Comparison of ENCODE assay signal across 7 mouse cellular contexts in the genomic region with DNA sequence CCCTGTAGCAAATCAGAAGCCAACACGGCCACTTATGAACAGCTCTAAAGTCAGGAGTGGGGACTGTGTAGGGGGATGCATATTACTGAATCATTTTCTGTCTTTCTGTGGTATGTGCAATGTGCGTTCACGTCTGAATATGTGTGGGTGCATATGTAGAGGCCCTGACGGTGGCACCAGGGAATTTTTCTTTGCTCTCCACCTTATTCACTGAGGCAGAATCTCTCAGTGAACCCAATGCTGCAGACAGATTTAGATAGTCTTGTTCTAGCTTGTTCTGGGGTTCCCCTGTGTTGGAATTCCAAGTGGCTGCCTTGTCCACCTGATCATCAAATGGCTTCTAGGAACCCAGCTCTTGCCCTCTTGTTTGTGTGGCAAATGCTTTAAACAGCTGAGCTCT. TPM values are rescaled to one million over a fixed set of nuclear protein-coding genes. Genes with fewer than 3 reads are reported as not detected.
A peak's percentile ranks its signal among the peaks of the same experiment; 100 is the strongest.
DNase-seq lines count a peak whose midpoint lies in the region; ATAC-seq and TF ChIP-seq lines count a peak whose summit lies in the region.

No protein-coding gene starts in this region.

- no peaks in the 10 kb centered on the region for H3K27me3 ChIP-seq in hindbrain, postnatal 0 days (ENCODE audit: insufficient read depth, low read length)
- H3K27me3 ChIP-seq in neural tube, embryonic 13.5 days: peaks cover 6% of the 10 kb centered on the region; the same call in 1 of the 2 replicates

- no peak overlapping the region for H3K27ac ChIP-seq in embryonic fibroblast, embryonic 13.5 days (ENCODE audit: insufficient read depth, low read length)
- H3K27ac ChIP-seq in hindbrain, postnatal 0 days: peak overlapping the region; percentile 82
- peak overlapping the region; percentile 94 for H3K27ac ChIP-seq in neural tube, embryonic 13.5 days (replicated peaks)

- peak overlapping the region; percentile 50 for H3K4me2 ChIP-seq in hindbrain, postnatal 0 days (ENCODE audit: low read depth, low read length)
- H3K4me2 ChIP-seq in neural tube, embryonic 13.5 days: peak overlapping the region; percentile 53

- 0 out of 2 replicates have a peak overlapping the region, but pooled peaks have one; percentile 9 for H3K4me3 ChIP-seq in embryonic fibroblast, embryonic 13.5 days (ENCODE audit: insufficient read depth, low read length)
- H3K4me3 ChIP-seq in hindbrain, postnatal 0 days (ENCODE audit: low read length): peak overlapping the region; percentile 15; the same call in 1 of the 2 replicates
- H3K4me3 ChIP-seq in neural tube, embryonic 13.5 days: peak overlapping the region; percentile 45

- no peaks in the 10 kb centered on the region for H3K4me1 ChIP-seq in embryonic fibroblast, embryonic 13.5 days (ENCODE audit: control insufficient read depth, insufficient read depth, low read length)
- H3K4me1 ChIP-seq in hindbrain, postnatal 0 days (ENCODE audit: insufficient read depth, low read length): 0 out of 2 replicates have a peak, but pooled peaks cover 4% of the 10 kb centered on the region
- peaks cover 12% of the 10 kb centered on the region for H3K4me1 ChIP-seq in neural tube, embryonic 13.5 days (replicated peaks)

- H3K9me3 ChIP-seq in hindbrain, postnatal 0 days (ENCODE audit: low read length): no peaks in the 10 kb centered on the region
- no peaks in the 10 kb centered on the region for H3K9me3 ChIP-seq in neural tube, embryonic 13.5 days

- peak overlapping the region; percentile 38; the same call in 1 of the 2 replicates for H3K9ac ChIP-seq in hindbrain, postnatal 0 days (replicated peaks; ENCODE audit: low read length)
- H3K9ac ChIP-seq in neural tube, embryonic 13.5 days: peak overlapping the region; percentile 66; the same call in 1 of the 2 replicates

- TF ChIP-seq CTCF in embryonic fibroblast, embryonic 13.5 days (IDR thresholded peaks at IDR 0.05; ENCODE audit: borderline replicate concordance, insufficient read depth, low read length): no peak
- no peak for TF ChIP-seq CTCF in hindbrain, postnatal 0 days (IDR thresholded peaks at IDR 0.05; ENCODE audit: low read depth)

- peak; percentile 9 to 22 for DNase-seq in layer of hippocampus, postnatal 10 days (ENCODE audit: low spot score in 2 of 2)
- DNase-seq in layer of hippocampus, postnatal 25 days (ENCODE audit: extremely low spot score in 1 of 2, low spot score in 1 of 2): no peak
- DNase-seq in hindbrain, postnatal 0 days (ENCODE audit: low spot score): no peak
- DNase-seq in urinary bladder, postnatal 14 days (ENCODE audit: low spot score): no peak

- TF ChIP-seq POLR2A in embryonic fibroblast, embryonic 13.5 days (IDR thresholded peaks at IDR 0.05; ENCODE audit: low read depth, low read length): no peak

- ATAC-seq in hindbrain, postnatal 0 days: no peak
- no peak for ATAC-seq in neural tube, embryonic 13.5 days (ENCODE audit: low read depth)
- no peak for ATAC-seq in erythroblast, adult 5-6 weeks (replicated peaks; ENCODE audit: low FRiP score, poor library complexity, severe bottlenecking)

- 62% methylated on average over 4 of the region's 4 CpGs for WGBS in hindbrain, postnatal 0 days
- WGBS in neural tube, embryonic 13.5 days: 72% methylated on average over 4 of the region's 4 CpGs

- H3K36me3 ChIP-seq in hindbrain, postnatal 0 days (ENCODE audit: insufficient read depth, low read length): no peaks in the 10 kb centered on the region
- H3K36me3 ChIP-seq in neural tube, embryonic 13.5 days: no peaks in the 10 kb centered on the region

RNA-seq across cellular contexts. Expression of a gene that starts 48.0 kb away (rescaled TPM):
- total RNA-seq in layer of hippocampus, postnatal 10 days (2021): 1 to 10 TPM in 1 of 2 experiments, under 1 TPM in 1; 0.31 to 2.9 TPM
- total RNA-seq in layer of hippocampus, postnatal 25 days (2021): under 1 TPM; 0.30 to 0.66 TPM
- polyA plus RNA-seq in embryonic fibroblast, embryonic 13.5 days (2011; ENCODE audit: insufficient read length, low read depth, missing spikeins): not detected in 2 replicates
- total RNA-seq in hindbrain, postnatal 0 days (2014; rRNA removed): 5.2 and 6.0 TPM in 2 replicates
- 2.5 and 2.8 TPM in 2 replicates for polyA plus RNA-seq in hindbrain, postnatal 0 days (2015; fragmentation: Nextera tagmentation; extraction: Ambion mirVana)
- 0.17 and 0.56 TPM in 2 replicates for polyA plus RNA-seq in neural tube, embryonic 13.5 days (2015; fragmentation: Nextera tagmentation; extraction: Ambion mirVana)
- total RNA-seq in erythroblast, adult 5-6 weeks (2015; ENCODE audit: low replicate concordance): 1.0 and 1.2 TPM in 2 replicates
- 0.28 and 0.43 TPM in 2 replicates for total RNA-seq in erythroblast, adult 5-6 weeks (2017; ENCODE audit: low replicate concordance)

RNA-seq across cellular contexts. Expression of a gene that starts 58.1 kb away (rescaled TPM):
- 10 to 100 TPM; 10.3 to 11.3 TPM for total RNA-seq in layer of hippocampus, postnatal 10 days (2021)
- 1 to 10 TPM; 5.3 to 7.2 TPM for total RNA-seq in layer of hippocampus, postnatal 25 days (2021)
- polyA plus RNA-seq in embryonic fibroblast, embryonic 13.5 days (2011; ENCODE audit: insufficient read length, low read depth, missing spikeins): 123 and 138 TPM in 2 replicates
- total RNA-seq in hindbrain, postnatal 0 days (2014; rRNA removed): 21.1 and 24.1 TPM in 2 replicates
- 24.2 and 26.7 TPM in 2 replicates for polyA plus RNA-seq in hindbrain, postnatal 0 days (2015; fragmentation: Nextera tagmentation; extraction: Ambion mirVana)
- 27.6 and 27.8 TPM in 2 replicates for polyA plus RNA-seq in neural tube, embryonic 13.5 days (2015; fragmentation: Nextera tagmentation; extraction: Ambion mirVana)
- total RNA-seq in erythroblast, adult 5-6 weeks (2015; ENCODE audit: low replicate concordance): 13.8 and 21.1 TPM in 2 replicates
- 21.8 and 29.0 TPM in 2 replicates for total RNA-seq in erythroblast, adult 5-6 weeks (2017; ENCODE audit: low replicate concordance)

RNA-seq across cellular contexts. Expression of a gene that starts 58.2 kb away (rescaled TPM):
- total RNA-seq in layer of hippocampus, postnatal 10 days (2021): 10 to 100 TPM; 24.2 to 25.0 TPM
- 10 to 100 TPM; 19.3 to 19.5 TPM for total RNA-seq in layer of hippocampus, postnatal 25 days (2021)
- 139 and 148 TPM in 2 replicates for polyA plus RNA-seq in embryonic fibroblast, embryonic 13.5 days (2011; ENCODE audit: insufficient read length, low read depth, missing spikeins)
- 31.7 and 32.8 TPM in 2 replicates for total RNA-seq in hindbrain, postnatal 0 days (2014; rRNA removed)
- 11.3 and 11.6 TPM in 2 replicates for polyA plus RNA-seq in hindbrain, postnatal 0 days (2015; fragmentation: Nextera tagmentation; extraction: Ambion mirVana)
- 29.2 and 32.8 TPM in 2 replicates for polyA plus RNA-seq in neural tube, embryonic 13.5 days (2015; fragmentation: Nextera tagmentation; extraction: Ambion mirVana)
- total RNA-seq in erythroblast, adult 5-6 weeks (2015; ENCODE audit: low replicate concordance): 51.6 and 54.6 TPM in 2 replicates
- total RNA-seq in erythroblast, adult 5-6 weeks (2017; ENCODE audit: low replicate concordance): 71.1 and 78.7 TPM in 2 replicates

Comparison
In these comparisons a context has a peak if more than half of its experiments do, and no peak if none do; other contexts are left out.
1. DNase-seq: peak in layer of hippocampus, postnatal 10 days (2 of 2); none in layer of hippocampus, postnatal 25 days (0 of 2), hindbrain, postnatal 0 days (single experiment) and urinary bladder, postnatal 14 days (single experiment).
2. Peak in every context shown above with its lines, with median percentiles within 50 percentile points of each other: H3K4me3 ChIP-seq.